Mouse (Mus musculus) liver (tissue): ENCODE results near the gene Plekha7.

ENCODE experiments used
- DNase-seq: peaks from one replicate; pipeline ENCODE4 v3.0.0-alpha.2; 2020; ENCODE audit warnings: mixed read lengths

Gene Plekha7

GRCm38 (mm10) chr7:116287959-116288358 lies 20.2 kb downstream of the Plekha7 start:
- DNase-seq: peak; percentile 22

- DNase-seq: peak; percentile 62
Measured at GRCm38 (mm10) chr7:116286611-116287355, 21.4 kb downstream of the Plekha7 start.

- DNase-seq: peak; percentile 17
Measured at GRCm38 (mm10) chr7:116286173-116286572, 22.0 kb downstream of the Plekha7 start.

GRCm38 (mm10) chr7:116285216-116285615 lies 23.0 kb downstream of the Plekha7 start:
- no peak for DNase-seq

GRCm38 (mm10) chr7:116282755-116283154 lies 25.4 kb downstream of the Plekha7 start:
- no peak for DNase-seq

- no peak for DNase-seq
Measured at GRCm38 (mm10) chr7:116280126-116280525, 28.1 kb downstream of the Plekha7 start.

GRCm38 (mm10) chr7:116278280-116278679 lies 29.9 kb downstream of the Plekha7 start:
- no peak for DNase-seq

GRCm38 (mm10) chr7:116276315-116276714 lies 31.9 kb downstream of the Plekha7 start:
- DNase-seq: no peak

GRCm38 (mm10) chr7:116273111-116273510 lies 35.1 kb downstream of the Plekha7 start:
- DNase-seq: no peak

GRCm38 (mm10) chr7:116269501-116269995 lies 38.6 kb downstream of the Plekha7 start:
- DNase-seq: no peak

- no peak for DNase-seq
Measured at GRCm38 (mm10) chr7:116268113-116268926, 39.9 kb downstream of the Plekha7 start.

- DNase-seq: no peak
Measured at GRCm38 (mm10) chr7:116263281-116263680, 44.9 kb downstream of the Plekha7 start.

GRCm38 (mm10) chr7:116262508-116262907 lies 45.7 kb downstream of the Plekha7 start:
- no peak for DNase-seq

- no peak for DNase-seq
Measured at GRCm38 (mm10) chr7:116262101-116262500, 46.1 kb downstream of the Plekha7 start.

- DNase-seq: no peak
Measured at GRCm38 (mm10) chr7:116260826-116261615, 47.2 kb downstream of the Plekha7 start.

- DNase-seq: no peak
Measured at GRCm38 (mm10) chr7:116258464-116259185, 49.6 kb downstream of the Plekha7 start.

- no peak for DNase-seq
Measured at GRCm38 (mm10) chr7:116257953-116258352, 50.2 kb downstream of the Plekha7 start.

- DNase-seq: no peak
Measured at GRCm38 (mm10) chr7:116255664-116256063, 52.5 kb downstream of the Plekha7 start.

GRCm38 (mm10) chr7:116254660-116255059 lies 53.5 kb downstream of the Plekha7 start:
- no peak for DNase-seq

GRCm38 (mm10) chr7:116252470-116252869 lies 55.7 kb downstream of the Plekha7 start:
- DNase-seq: no peak

- no peak for DNase-seq
Measured at GRCm38 (mm10) chr7:116251516-116251915, 56.7 kb downstream of the Plekha7 start.

- DNase-seq: no peak
Measured at GRCm38 (mm10) chr7:116248536-116248935, 59.6 kb downstream of the Plekha7 start.
